Mouse (Mus musculus): ENCODE measurements around the gene Abtb1. TPM values are rescaled to one million over a fixed set of nuclear protein-coding genes. Genes with fewer than 3 reads are reported as not detected.

The Abtb1 gene
- 57.7 and 66.9 TPM in 2 replicates for polyA plus RNA-seq (2015; fragmentation: Nextera tagmentation; extraction: Ambion mirVana)

DNA sequence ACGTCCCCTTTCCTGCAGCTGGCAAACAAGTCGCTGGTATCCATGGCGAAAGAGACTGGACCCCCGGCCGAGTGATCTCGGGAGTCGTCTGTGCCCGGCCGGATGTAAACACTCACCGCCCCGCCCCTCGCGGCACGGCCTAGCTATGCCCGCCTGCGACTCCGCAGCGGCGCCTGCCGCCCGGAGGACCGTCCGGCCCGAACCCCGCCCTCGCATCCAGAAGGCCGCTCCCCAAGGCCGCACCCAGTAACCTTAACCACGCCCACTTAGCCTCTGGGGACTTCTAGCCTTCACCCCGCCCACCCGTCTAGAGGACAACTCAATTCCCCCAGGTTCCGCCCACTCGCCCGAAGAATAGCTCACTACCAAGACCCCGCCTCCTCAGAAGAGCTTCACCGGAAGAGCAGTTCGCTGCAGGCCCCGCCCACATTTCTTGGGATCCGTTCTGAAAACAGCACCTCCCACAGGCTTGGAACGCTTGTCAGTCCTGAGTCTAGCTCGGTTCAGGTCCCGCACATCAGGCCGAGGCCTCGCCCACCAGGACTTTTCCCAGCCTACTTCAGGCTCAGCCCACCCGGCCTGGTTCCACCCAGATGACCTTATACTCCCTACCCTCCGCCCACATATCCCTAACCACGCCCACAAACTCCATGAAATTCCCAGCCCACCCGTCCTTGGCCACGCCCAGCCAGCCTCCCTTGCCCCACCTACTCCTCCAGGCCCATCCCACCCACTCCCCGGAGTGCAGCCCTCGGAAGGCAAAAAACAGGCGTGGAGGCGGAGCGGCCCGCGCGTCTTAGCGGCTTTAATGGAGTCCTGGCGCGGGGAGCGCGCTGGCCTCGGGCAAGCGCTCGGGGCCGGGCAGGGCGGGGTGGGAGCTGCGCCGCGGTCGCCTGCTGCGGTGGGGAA lies at the start of gene Abtb1:
Gene Abtb1 (minus strand): TSS at position 204 of the 909 bp plus-strand sequence.
- peak within 1 kb of the TSS; percentile 90 for H3K9ac ChIP-seq
- ATAC-seq (ENCODE audit: insufficient read depth), result peak; percentile 91
- under 1% methylated on average over 72 of the region's 72 CpGs for WGBS (ENCODE audit: insufficient replicate concordance)
- H3K36me3 ChIP-seq (replicated peaks), result peaks cover 33% of the 10 kb centered on the region
- peaks cover 44% of the 10 kb centered on the region for H3K4me1 ChIP-seq (replicated peaks)
- H3K27me3 ChIP-seq, result peaks cover 14% of the 10 kb centered on the region
- peak within 1 kb of the TSS; percentile 100 for H3K4me2 ChIP-seq
- H3K9me3 ChIP-seq (replicated peaks), result no peaks in the 10 kb centered on the region
- H3K4me3 ChIP-seq (replicated peaks), result peak within 1 kb of the TSS; percentile 81
- peak within 1 kb of the TSS; percentile 98 for H3K27ac ChIP-seq (replicated peaks)

DNA sequence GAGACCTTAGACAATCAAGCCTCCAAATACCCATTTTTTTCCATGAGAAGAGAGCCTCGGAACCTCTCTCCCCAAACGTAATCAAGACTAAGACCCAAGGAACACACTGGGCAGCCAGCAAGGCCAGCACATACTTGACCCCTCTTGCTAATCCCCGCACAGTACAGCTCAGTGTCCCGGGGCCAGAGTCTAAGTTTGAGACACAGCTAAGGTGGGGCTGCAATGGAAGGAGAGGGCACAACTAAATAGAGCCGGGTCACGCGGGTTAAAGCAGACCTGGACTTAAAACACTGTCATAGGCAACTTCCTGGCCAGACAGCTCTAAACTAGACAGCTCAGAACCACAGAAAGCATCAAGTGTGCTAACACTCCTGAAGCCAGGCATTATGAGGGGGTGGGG lies 49.0 kb upstream of the Abtb1 start:
- H3K27me3 ChIP-seq, result no peaks in the 10 kb centered on the region
- peaks cover 47% of the 10 kb centered on the region for H3K4me1 ChIP-seq (replicated peaks)
- WGBS (ENCODE audit: insufficient replicate concordance), result 85% methylated on average over 7 of the region's 7 CpGs
- H3K27ac ChIP-seq (replicated peaks), result no peak overlapping the region
- no peaks in the 10 kb centered on the region for H3K9me3 ChIP-seq (replicated peaks)
- no peak overlapping the region for H3K9ac ChIP-seq
- H3K36me3 ChIP-seq (replicated peaks), result peaks cover 100% of the 10 kb centered on the region
- no peak for ATAC-seq (ENCODE audit: insufficient read depth)
- H3K4me3 ChIP-seq (replicated peaks), result no peak overlapping the region
- no peak overlapping the region for H3K4me2 ChIP-seq

DNA sequence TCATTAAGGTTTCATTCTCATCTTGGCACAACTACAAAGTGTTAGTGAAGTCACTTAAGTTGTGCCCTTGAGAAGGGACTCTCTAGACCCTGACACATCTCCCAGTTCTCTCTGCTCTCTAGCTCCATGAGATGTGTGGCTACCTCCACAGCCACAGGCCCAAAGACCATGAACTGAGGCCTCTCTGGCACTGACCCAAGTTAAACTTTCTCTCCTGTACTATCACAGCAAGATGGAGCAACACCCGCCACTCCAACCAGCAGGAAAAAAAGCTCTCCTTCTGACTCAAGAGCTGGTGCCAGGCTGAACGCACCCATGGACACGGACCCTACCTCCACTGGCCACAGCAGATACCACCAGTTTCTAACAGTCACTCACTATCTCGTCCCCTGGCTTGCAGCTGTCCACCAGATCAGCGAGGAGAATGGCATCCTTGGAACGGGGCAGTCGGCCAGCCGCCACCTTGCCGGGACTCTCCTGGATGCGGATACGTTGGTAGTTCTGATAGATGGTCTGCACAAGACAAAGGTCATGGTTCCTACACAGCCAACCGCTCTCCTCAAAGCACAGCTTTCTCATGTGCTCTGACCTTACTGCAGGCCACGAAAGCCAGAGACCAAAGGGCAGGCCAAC lies 47.7 kb upstream of the Abtb1 start:
- H3K27ac ChIP-seq (replicated peaks), result peak overlapping the region; percentile 25
- no peak overlapping the region for H3K4me3 ChIP-seq (replicated peaks)
- peaks cover 100% of the 10 kb centered on the region for H3K36me3 ChIP-seq (replicated peaks)
- H3K4me2 ChIP-seq, result no peak overlapping the region
- no peak overlapping the region for H3K9ac ChIP-seq
- no peak; the same call in 1 of the 2 replicates for ATAC-seq (ENCODE audit: insufficient read depth)
- H3K4me1 ChIP-seq (replicated peaks), result peaks cover 38% of the 10 kb centered on the region
- no peaks in the 10 kb centered on the region for H3K9me3 ChIP-seq (replicated peaks)
- WGBS (ENCODE audit: insufficient replicate concordance), result 75% methylated on average over 13 of the region's 13 CpGs
- H3K27me3 ChIP-seq, result no peaks in the 10 kb centered on the region

DNA sequence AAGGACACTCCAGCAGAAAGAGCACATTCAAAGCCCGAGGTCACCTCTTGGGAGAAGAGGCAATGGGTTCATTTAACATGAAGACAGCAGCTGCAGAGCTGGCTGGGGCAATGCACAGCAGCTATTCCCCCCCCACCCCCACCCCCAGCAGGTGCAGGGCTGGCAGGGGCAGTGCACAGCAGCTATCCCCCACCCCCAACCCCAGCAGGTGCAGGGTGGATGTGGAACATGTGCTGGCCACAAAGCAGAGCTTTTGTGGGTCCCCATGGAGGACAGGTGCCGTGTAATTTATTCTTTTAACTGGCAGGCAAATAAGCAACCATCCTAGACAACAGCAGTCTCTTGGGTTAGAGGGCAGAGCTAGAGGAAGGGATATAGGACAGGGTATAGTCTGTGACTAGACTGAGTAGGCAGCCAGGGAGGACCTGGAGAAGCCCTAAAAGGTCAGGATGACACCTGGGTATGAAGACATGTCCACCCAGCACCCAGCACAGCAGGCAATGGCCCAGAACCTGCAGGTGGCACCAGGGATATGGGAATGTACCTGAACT lies 44.7 kb upstream of the Abtb1 start:
- H3K4me2 ChIP-seq, result no peak overlapping the region
- H3K9me3 ChIP-seq (replicated peaks), result no peaks in the 10 kb centered on the region
- no peak for ATAC-seq (ENCODE audit: insufficient read depth)
- peaks cover 30% of the 10 kb centered on the region for H3K4me1 ChIP-seq (replicated peaks)
- 93% methylated on average over 2 of the region's 2 CpGs for WGBS (ENCODE audit: insufficient replicate concordance)
- H3K36me3 ChIP-seq (replicated peaks), result peaks cover 100% of the 10 kb centered on the region
- no peak overlapping the region for H3K4me3 ChIP-seq (replicated peaks)
- H3K27ac ChIP-seq (replicated peaks), result no peak overlapping the region
- H3K9ac ChIP-seq, result no peak overlapping the region
- no peaks in the 10 kb centered on the region for H3K27me3 ChIP-seq

DNA sequence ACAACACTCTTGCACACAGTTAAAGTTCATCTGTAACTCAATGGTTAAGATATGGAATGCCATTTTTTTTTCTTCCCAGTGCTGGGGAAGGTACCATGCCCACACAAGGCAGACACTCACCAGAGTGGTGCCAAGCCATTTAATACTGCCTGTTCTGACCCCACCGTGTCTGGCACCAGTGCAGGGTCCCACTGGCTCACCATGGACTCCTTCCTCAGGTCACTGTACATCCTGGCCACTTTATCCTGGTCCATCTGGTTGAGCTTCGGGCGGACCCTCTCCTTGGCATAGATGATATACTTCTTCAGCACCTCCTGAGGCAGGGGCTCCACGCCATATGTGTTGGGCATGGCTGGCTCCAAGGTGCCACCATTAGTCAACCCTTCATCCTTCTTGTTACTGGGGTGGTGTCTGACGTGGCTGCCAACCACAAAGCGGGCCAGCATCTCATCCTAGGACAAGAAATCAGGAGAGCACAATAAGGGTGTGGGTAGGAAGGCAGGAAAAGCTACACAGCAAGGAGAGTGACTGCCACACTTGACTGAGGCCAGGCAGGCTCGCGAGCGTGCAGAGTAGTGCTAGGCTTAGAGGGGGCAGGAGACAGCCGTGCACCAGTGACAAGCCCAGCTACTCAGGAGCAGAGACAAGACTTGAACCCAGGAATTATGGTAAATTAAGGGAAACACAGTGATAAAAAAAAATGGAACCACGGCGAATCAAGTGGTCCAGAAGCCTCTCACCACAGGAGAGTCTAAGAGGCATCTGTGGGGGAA lies 44.0 kb upstream of the Abtb1 start:
- H3K4me3 ChIP-seq (replicated peaks), result no peak overlapping the region
- peaks cover 26% of the 10 kb centered on the region for H3K4me1 ChIP-seq (replicated peaks)
- 87% methylated on average over 12 of the region's 12 CpGs for WGBS (ENCODE audit: insufficient replicate concordance)
- H3K36me3 ChIP-seq (replicated peaks), result peaks cover 99% of the 10 kb centered on the region
- H3K9ac ChIP-seq, result no peak overlapping the region
- no peaks in the 10 kb centered on the region for H3K9me3 ChIP-seq (replicated peaks)
- ATAC-seq (ENCODE audit: insufficient read depth), result no peak
- no peaks in the 10 kb centered on the region for H3K27me3 ChIP-seq
- H3K27ac ChIP-seq (replicated peaks), result no peak overlapping the region
- no peak overlapping the region for H3K4me2 ChIP-seq

DNA sequence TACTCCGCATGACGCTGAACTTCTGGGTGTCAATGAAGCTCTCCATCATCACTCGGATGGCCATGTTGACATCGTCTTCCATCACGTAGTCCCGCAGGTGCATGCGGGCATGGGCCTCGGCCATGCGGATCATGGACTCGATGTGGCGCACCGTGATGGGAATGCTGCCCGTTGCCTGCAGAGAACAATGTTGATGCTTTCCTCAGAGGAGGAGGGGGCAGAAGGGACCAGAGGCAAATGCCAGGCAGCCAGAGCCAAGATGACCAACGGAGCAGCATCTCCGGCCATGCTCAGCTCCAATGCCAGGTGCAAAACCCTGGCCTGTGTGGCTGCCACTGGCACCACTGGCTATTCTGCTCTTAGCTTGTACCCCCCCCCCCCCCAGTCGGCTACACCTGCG lies 42.9 kb upstream of the Abtb1 start:
- Histone ChIP-seq H3K36me3 (replicated peaks) (peaks cover 92% of the 10 kb centered on the region), H3K4me1 (replicated peaks) (peaks cover 19% of the 10 kb centered on the region)
- 93% methylated on average over 17 of the region's 17 CpGs for WGBS (ENCODE audit: insufficient replicate concordance)

DNA sequence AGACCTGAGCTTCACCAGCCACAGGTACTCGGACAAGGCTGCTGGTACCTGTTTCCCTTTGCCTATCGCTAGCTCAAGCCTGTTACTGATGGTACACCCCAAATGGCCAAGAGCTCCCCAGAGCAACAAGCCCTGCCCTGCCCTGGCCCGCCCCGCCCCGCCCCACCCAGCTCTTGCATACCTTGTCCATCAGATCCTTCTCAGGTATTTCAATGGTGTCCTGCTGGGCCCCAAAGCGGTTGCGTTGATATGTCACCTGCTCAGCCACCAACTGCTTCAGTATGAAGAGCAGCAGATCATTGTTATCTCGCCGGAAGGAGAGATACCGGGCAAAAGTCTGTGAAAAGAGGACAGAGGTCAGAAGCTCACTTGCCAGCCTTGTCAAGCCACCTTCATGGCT lies 42.4 kb upstream of the Abtb1 start:
- 86% methylated on average over 10 of the region's 10 CpGs for WGBS (ENCODE audit: insufficient replicate concordance)
- Histone ChIP-seq H3K9me3 (replicated peaks) (no peaks in the 10 kb centered on the region), H3K4me3 (replicated peaks) (no peak overlapping the region), H3K4me1 (replicated peaks) (peaks cover 16% of the 10 kb centered on the region), H3K27me3 (no peaks in the 10 kb centered on the region), H3K4me2 (no peak overlapping the region), H3K27ac (replicated peaks) (no peak overlapping the region), H3K9ac (no peak overlapping the region), H3K36me3 (replicated peaks) (peaks cover 87% of the 10 kb centered on the region)
- no peak for ATAC-seq (ENCODE audit: insufficient read depth)

More for the DNA sequence above, 42.9 kb upstream of the Abtb1 start:
- H3K9me3 ChIP-seq (replicated peaks), result no peaks in the 10 kb centered on the region
- H3K4me3 ChIP-seq (replicated peaks), result no peak overlapping the region
- no peak overlapping the region for H3K9ac ChIP-seq
- no peak overlapping the region for H3K27ac ChIP-seq (replicated peaks)
- no peak overlapping the region for H3K4me2 ChIP-seq
- H3K27me3 ChIP-seq, result no peaks in the 10 kb centered on the region
- ATAC-seq (ENCODE audit: insufficient read depth), result no peak

DNA sequence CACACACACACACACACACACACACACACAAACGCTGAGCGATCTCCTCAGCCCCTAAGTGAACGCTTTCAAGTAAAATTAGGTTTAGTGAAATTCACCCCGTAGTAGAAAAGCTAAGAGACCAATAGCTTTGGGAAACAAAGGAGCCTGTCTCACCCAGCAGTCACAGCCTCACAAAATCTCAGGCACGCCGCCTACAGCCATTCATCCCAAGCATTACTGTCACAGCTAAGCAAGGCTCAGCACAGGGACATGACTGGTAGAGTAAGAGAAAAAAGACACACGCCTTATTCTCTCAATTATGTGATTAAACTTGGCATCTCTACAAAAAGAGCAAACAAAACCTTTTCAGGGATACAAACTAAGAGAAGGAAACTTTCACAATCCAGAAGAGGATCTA lies 39.5 kb upstream of the Abtb1 start:
- H3K36me3 ChIP-seq (replicated peaks), result peaks cover 59% of the 10 kb centered on the region
- H3K4me3 ChIP-seq (replicated peaks), result no peak overlapping the region
- H3K4me2 ChIP-seq, result no peak overlapping the region
- 0 out of 2 replicates have a peak, but pooled peaks cover 10% of the 10 kb centered on the region for H3K4me1 ChIP-seq (replicated peaks)
- peaks cover 10% of the 10 kb centered on the region for H3K27me3 ChIP-seq
- ATAC-seq (ENCODE audit: insufficient read depth), result no peak
- no peaks in the 10 kb centered on the region for H3K9me3 ChIP-seq (replicated peaks)
- 84% methylated on average over 7 of the region's 7 CpGs for WGBS (ENCODE audit: insufficient replicate concordance)
- H3K27ac ChIP-seq (replicated peaks), result no peak overlapping the region
- no peak overlapping the region for H3K9ac ChIP-seq

DNA sequence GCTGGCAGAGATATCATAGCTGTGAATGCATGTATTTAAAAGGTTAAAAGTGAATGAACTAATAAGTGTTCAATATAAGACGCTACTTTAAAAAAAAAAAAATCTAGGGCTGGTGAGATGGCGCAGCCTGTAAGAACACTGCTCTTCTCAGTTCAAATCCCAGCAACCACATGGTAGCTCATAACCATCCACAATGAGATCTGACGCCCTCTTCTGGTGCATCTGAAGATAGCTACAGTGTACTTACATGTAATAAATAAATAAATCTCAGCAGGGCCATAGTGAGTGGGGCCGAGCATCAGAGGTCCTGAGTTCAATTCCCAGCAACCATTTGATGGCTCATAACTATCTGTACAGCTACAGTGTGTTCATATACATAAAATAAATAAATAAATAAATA lies 37.7 kb upstream of the Abtb1 start:
- ATAC-seq (ENCODE audit: insufficient read depth), result no peak
- Histone ChIP-seq H3K27me3 (peaks cover 28% of the 10 kb centered on the region), H3K27ac (replicated peaks) (no peak overlapping the region), H3K9me3 (replicated peaks) (no peaks in the 10 kb centered on the region), H3K4me3 (replicated peaks) (no peak overlapping the region), H3K4me1 (replicated peaks) (peaks cover 11% of the 10 kb centered on the region), H3K36me3 (replicated peaks) (peaks cover 40% of the 10 kb centered on the region), H3K9ac (no peak overlapping the region), H3K4me2 (no peak overlapping the region)
- WGBS (ENCODE audit: insufficient replicate concordance), result 56% methylated on average over 4 of the region's 4 CpGs

DNA sequence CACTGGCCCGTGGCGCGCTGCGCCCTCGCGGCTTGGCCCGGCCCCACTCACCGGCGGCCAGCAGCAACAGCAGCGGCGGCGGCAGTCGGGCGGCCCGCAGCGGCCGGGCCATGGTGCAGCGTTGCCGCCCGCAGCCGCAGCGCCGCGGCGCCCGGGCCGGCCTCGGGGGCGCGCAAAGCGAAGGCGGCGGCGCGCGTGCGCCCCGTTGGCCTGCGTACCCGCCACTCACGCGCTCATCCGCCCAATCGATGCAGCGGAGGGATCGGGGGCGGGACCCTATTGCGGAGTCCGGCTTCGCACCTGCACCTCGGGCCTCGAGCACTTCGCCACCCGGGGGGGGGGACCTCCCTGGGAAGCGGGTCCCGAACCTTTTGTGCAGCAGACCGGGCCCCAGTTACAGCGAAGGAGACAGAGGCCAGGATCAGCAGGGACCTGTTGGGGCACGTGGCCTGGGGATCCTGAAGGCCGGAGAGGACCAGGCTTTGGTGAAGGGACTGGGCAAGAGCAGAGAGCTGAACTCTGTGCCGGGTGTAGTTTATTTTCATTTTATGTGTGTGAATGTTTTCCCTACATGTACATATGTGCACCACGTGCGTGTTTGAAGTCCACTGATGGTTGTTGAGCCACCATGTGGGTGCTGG lies 33.2 kb upstream of the Abtb1 start, which contains the start of gene Podxl2:
Gene Podxl2 (minus strand): TSS at position 177 of the 641 bp plus-strand sequence.
- no peaks in the 10 kb centered on the region for H3K9me3 ChIP-seq (replicated peaks)
- no peaks in the 10 kb centered on the region for H3K36me3 ChIP-seq (replicated peaks)
- ATAC-seq (ENCODE audit: insufficient read depth), result 0 out of 2 replicates have a peak, but pooled peaks have one; percentile 40
- WGBS (ENCODE audit: insufficient replicate concordance), result 6% methylated on average over 53 of the region's 63 CpGs
- H3K4me1 ChIP-seq (replicated peaks), result peaks cover 11% of the 10 kb centered on the region
- no peak within 1 kb of the TSS for H3K9ac ChIP-seq
- peak within 1 kb of the TSS; percentile 73 for H3K4me2 ChIP-seq
- H3K4me3 ChIP-seq (replicated peaks), result peak within 1 kb of the TSS; percentile 53
- H3K27ac ChIP-seq (replicated peaks), result no peak within 1 kb of the TSS
- H3K27me3 ChIP-seq, result peaks cover 73% of the 10 kb centered on the region
